ENCODE assay signal across 11 mouse cellular contexts in the genomic region with DNA sequence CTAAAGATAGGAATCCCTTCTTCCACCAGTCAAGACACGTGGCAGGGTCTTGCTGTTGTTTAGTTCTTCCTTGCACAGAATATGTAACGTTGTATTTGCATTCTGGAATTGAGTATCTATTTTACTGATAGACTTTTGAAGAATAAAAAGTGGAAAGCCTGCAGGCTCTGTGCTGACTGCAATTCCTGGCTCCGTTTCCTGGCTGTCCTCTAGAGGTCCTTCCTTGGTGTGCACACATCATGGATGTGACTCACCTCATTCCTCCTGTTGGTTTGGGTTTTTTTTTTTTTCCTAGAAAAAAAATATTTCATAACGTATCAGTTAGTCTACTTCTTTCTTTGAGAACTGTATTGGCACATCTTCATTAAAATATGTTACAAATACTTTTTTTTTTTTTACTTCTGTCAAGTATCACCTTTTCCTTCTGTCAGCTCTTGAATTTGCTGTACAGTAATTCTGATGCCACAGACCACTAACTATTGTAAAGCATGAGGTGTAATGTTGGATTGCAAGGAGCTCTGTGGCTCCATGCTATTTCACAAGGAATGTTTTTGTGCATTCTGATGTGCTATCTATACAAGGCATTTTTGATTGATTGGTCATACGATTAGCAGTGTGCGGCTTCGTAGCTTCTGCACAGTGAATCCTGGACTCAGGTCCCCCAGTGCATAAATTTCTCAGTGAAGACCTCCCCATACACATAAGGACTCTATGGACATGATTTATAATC.
DNase-seq lines count a peak whose midpoint lies in the region; ATAC-seq and TF ChIP-seq lines count a peak whose summit lies in the region.
"Had no signal": no experiment of that assay in that cellular context is flagged by ENCODE, and none has a peak within 500 bp of the region (broad histone marks: within the 10 kb centered on the region; RNA-seq: fewer than 3 reads in every experiment).

No protein-coding gene starts in this region.

- no peak for ATAC-seq in lung, postnatal 0 days
- ATAC-seq: forebrain, embryonic 16.5 days; intestine, embryonic 16.5 days had no signal

- 72% methylated on average over 7 of the region's 7 CpGs for WGBS in lung, postnatal 0 days

- H3K4me2 ChIP-seq in lung, postnatal 0 days (replicated peaks; ENCODE audit: low read depth, low read length), result no peak overlapping the region
- H3K4me2 ChIP-seq in myocyte (ENCODE audit: low read depth), result peak overlapping the region; percentile 4

- H3K27me3 ChIP-seq in lung, postnatal 0 days (replicated peaks; ENCODE audit: insufficient read depth, low read length), result no peaks in the 10 kb centered on the region
- no peaks in the 10 kb centered on the region for H3K27me3 ChIP-seq in myocyte (ENCODE audit: control insufficient read depth, insufficient read depth, insufficient read length)

- H3K79me2 ChIP-seq in myocyte (ENCODE audit: control insufficient read depth, insufficient read depth), result no peaks in the 10 kb centered on the region

- no peak overlapping the region for H3ac ChIP-seq in myocyte (ENCODE audit: control insufficient read depth, insufficient read length)

- H3K9ac ChIP-seq in lung, postnatal 0 days (replicated peaks; ENCODE audit: low read depth), result no peak overlapping the region

- H3K4me1 ChIP-seq in lung, postnatal 0 days (ENCODE audit: insufficient read depth, low read depth, low read length), result no peaks in the 10 kb centered on the region

- H3K9me3 ChIP-seq in lung, postnatal 0 days (ENCODE audit: low read length), result no peaks in the 10 kb centered on the region

- no peak overlapping the region for H3K27ac ChIP-seq in lung, postnatal 0 days (ENCODE audit: low read length)

- no peak overlapping the region for H3K4me3 ChIP-seq in lung, postnatal 0 days (ENCODE audit: low read depth, low read length)
- H3K4me3 ChIP-seq in myocyte, result no peak overlapping the region

- no peak for TF ChIP-seq EP300 in lung, postnatal 0 days (IDR thresholded peaks at IDR 0.05)

- no peak for TF ChIP-seq POLR2A in myocyte (IDR thresholded peaks at IDR 0.05; ENCODE audit: insufficient read length, low read depth)

- peak; percentile 25 for DNase-seq in lung, postnatal 14 days
- DNase-seq in lung, postnatal 0 days (ENCODE audit: low spot score), result no peak
- peak; percentile 83 for DNase-seq in adrenal gland, postnatal 36 days
- DNase-seq in gastrocnemius, postnatal 10 days, result peak; percentile 59
- no peak for DNase-seq in liver
- DNase-seq in natural killer cell, adult 2 months (ENCODE audit: low spot score in 2 of 2), result no peak
- DNase-seq in spleen, postnatal 14 days (ENCODE audit: low spot score in 2 of 2), result no peak

- no peak for TF ChIP-seq CTCF in lung, postnatal 0 days (IDR thresholded peaks at IDR 0.05)

- no peaks in the 10 kb centered on the region for H3K36me3 ChIP-seq in lung, postnatal 0 days (ENCODE audit: insufficient read depth, low read length)
- H3K36me3 ChIP-seq in myocyte (ENCODE audit: control insufficient read depth, insufficient read depth), result peaks cover 12% of the 10 kb centered on the region
- H3K36me3 ChIP-seq: G1E had no signal

TF ChIP-seq in myocyte, 11 proteins besides CTCF, POLR2A, EP300 and RAD21:
- TF ChIP-seq MYOD1 (IDR thresholded peaks at IDR 0.05; ENCODE audit: control insufficient read depth in 1 of 3, insufficient read length in 2 of 3, low read depth in 2 of 3) (no peak), TCF12 (IDR thresholded peaks at IDR 0.05; ENCODE audit: insufficient read depth, poor library complexity, severe bottlenecking) (no peak), REST (IDR thresholded peaks at IDR 0.05; ENCODE audit: insufficient read depth, insufficient read length) (no peak), E2F4 (IDR thresholded peaks at IDR 0.05; ENCODE audit: insufficient read depth) (no peak), MAX (IDR thresholded peaks at IDR 0.05; ENCODE audit: low read depth) (no peak), SRF (IDR thresholded peaks at IDR 0.05; ENCODE audit: control insufficient read depth, insufficient read length, low read depth) (no peak), MYOG (IDR thresholded peaks at IDR 0.05; ENCODE audit: control insufficient read depth in 1 of 3, insufficient read depth in 1 of 3, insufficient read length in 2 of 3, low read depth in 2 of 3) (no peak), TCF3 (IDR thresholded peaks at IDR 0.05; ENCODE audit: insufficient read length, low read depth) (no peak)

Comparison
In these comparisons a context has a peak if more than half of its experiments do, and no peak if none do; other contexts are left out.
1. DNase-seq: peak in lung, postnatal 14 days (single experiment), adrenal gland, postnatal 36 days (2 of 2) and gastrocnemius, postnatal 10 days (single experiment); none in lung, postnatal 0 days (single experiment), liver (single experiment), natural killer cell, adult 2 months (0 of 2) and spleen, postnatal 14 days (0 of 2).